Mouse (Mus musculus): ENCODE measurements around the gene Serpinb9b.

Gene Serpinb9b

DNA sequence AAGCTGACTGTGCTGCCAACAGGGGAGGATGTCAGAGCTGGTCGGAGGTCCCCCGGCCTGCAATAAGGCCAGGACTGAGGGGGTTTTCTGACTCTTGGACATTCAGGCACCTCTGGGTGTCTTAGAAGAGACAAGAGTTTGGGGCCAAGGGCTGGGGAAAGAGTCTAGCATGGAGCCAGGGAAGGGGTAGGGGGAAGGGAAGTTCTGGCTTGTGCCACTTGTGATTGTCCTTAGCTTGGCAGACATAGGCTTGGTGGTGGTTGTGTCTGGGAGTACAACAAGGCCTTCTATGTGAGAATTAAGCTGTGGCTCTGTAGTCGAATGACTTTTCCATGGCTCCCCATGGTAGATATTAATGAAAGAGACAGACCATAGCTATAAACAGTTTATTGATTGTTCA is 16.3 kb downstream of the Serpinb9b start:
- in situ Hi-C loops (cut with MboI, MseI), result no loop called here

DNA sequence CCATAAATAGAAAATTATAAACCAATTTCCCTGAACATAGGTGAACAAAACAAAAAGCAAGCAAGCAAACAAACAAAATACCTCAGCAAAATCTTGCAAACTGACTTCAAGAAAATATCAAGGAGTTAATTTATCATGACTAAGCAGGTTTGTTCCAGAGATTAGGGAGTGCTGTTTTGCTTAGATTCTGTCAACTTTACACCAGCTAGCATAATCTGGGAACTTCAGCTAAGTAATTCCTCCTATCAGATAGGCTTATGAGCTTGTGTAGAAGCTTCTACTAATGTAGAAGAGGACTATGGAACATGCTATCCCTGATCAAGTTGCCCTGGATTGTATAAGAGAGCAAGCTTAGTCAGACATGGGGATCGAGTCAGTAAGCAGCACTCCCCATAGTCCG is 20.0 kb downstream of the Serpinb9b start:
- in situ Hi-C loops (cut with MboI, MseI), result no loop called here

DNA sequence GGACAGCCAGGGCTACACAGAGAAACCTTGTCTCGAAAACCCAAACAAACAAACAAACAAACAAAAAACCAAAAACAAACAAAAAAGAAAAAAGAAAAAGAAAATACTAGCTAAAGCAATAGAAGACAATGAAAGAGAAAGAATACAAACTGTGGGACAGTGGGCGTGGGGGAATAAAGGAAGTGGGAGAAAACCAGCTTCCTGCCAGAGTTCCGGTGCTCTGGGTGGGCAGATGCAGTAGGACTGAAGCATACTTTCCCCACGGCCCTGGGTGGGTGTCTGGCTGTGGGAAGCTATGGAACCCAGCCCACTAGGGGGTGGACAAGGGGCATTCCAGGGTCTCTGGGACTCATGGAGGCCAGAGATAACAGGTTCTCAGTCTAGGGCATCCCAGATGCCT is 21.0 kb downstream of the Serpinb9b start:
- in situ Hi-C loops (cut with MboI, MseI), result no loop called here

DNA sequence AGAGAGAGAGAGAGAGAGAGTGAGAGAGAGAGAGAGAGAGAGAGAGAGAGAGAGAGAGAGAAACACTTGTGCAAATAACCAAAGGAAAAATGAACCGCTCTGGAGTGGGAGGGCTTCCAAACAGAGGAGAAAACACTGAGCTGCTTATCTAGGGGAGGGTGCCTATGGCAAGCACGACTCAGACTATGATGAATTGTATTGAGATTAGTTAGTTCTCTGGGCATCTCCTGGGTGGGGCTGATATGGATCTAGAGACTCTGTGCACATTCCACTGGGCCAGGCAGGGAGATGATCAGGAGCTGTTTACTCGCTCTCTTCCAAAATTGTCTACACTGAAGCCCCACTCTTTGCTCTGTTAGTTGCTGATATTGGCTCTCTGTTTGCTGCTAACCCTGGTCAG is 24.5 kb downstream of the Serpinb9b start:
- in situ Hi-C loops (cut with MboI, MseI), result no loop called here

DNA sequence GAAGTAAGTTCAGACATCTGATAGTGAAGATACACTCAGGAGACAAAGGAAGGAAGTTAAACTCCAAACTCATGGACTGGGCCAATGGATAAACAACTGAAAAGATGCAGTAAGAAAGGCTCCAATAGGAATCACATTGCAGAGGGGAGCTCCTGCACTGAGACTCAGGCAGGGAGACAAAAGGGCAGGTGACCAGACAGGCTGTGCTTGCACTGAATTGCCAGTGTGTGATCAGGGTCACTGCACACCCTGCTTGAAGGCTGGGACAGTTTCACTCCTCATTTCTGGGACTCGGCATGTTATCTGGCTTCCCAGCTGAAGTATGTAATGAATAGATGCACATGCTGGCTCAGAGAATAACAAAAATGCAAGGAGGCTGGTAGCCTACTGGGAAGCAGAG is 35.8 kb downstream of the Serpinb9b start:
- in situ Hi-C loops (cut with MboI, MseI), result no loop called here

GRCm38 (mm10) chr13:33067387-33067977 is 40.3 kb downstream of the Serpinb9b start:
- in situ Hi-C loops (cut with MboI, MseI), result no loop called here

DNA sequence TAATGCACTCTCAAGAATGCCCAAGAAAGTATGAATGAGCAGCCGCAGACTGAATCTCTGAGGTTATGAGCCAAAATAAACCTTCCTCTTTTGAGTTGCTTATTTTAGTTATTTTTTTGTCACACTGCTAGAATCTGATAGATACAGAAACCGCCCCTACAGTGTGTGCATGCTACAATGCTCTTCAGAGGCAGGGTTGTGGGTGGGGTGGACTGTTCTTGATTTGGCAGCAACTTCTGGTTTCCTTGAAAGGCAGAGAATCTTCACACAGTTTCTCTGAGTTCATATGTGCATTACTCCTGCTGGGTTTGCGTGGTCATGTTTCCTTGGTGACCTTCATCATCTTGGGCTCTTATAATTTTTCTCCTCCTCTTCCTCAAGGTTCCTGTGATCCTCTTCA is 40.9 kb downstream of the Serpinb9b start:
- in situ Hi-C loops (cut with MboI, MseI), result no loop called here

DNA sequence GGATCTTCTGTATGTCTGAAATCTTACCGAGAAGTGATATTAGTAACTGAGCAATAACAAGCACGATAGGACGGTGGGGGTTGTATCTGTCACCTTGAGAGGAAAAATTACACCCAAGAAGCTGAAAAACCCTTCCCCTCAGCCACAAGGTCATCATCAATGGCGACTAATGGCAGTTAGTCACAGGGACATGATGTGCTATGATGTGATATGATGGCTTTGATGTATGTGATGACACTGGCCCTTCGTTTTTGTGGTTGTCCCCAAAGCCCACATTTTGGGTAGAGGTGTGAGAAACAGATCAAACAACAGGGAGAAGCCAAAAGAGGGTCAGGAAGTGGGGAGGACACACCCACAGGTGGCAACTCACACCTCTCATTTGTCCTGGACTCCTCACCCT is 44.6 kb downstream of the Serpinb9b start:
- in situ Hi-C loops (cut with MboI, MseI), result loop anchor here (5.0 kb wide), 1 partner anchor 64 kb away; no protein-coding TSS in a partner anchor

DNA sequence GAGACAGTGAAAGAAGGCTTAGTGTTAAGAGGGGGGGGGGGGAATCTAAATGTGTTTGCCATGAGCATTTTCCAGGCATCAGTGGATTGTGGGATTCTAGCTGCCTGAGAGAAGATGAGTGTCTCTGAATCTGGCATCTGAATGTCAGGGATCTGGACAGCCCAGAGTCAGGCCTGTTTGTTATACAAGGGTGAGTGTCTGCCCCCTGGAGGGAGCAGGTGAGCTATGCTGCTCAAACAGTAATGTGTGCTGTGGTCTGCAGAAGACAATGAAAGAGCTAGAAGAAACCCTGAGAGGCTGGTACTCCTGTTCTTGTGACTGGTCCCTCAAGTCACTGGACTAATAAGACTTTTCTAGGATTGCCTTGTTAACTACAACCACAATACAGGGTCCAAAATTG is 46.8 kb downstream of the Serpinb9b start:
- in situ Hi-C loops (cut with MboI, MseI), result loop anchor here (5.0 kb wide), 1 partner anchor 67 kb away; no protein-coding TSS in a partner anchor

- in situ Hi-C loops (cut with MboI, MseI), result loop anchor here (5.0 kb wide), 1 partner anchor 174 kb away; no protein-coding TSS in a partner anchor
Measured at GRCm38 (mm10) chr13:33076247-33076646, 49.0 kb downstream of the Serpinb9b start.

DNA sequence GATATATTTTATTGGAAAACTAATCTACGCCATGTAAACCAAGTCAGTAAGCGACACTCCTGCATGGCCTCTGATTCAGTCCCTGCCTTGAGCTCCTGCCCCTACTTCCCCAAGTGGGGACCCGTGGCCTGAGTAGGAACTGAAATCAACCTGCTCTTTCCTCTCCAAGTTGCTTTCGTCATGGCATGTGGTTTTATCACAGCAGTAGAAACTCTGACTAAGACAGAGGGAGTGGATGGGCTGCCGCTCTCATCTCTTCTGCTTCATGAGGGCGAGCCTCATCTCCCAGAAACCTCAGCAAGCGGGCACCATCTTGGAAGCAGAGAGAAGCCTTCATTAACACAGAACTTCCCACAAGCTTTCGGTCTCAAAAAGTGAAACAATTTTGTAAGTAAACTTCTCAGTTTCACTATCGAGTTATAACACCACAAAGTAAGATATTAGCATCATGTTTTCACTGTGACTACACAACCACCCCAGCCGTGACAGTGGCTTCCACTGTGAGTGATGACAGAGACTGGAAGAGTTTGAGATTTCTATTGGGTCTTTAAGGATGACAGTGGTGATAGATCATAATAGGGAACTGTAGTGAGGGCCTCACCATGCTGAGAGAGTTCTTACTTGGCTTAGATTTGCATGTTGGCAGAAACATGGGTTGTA is 49.9 kb downstream of the Serpinb9b start:
- in situ Hi-C loops (cut with MboI, MseI), result loop anchor here (5.0 kb wide), 1 partner anchor 175 kb away; no protein-coding TSS in a partner anchor

DNA sequence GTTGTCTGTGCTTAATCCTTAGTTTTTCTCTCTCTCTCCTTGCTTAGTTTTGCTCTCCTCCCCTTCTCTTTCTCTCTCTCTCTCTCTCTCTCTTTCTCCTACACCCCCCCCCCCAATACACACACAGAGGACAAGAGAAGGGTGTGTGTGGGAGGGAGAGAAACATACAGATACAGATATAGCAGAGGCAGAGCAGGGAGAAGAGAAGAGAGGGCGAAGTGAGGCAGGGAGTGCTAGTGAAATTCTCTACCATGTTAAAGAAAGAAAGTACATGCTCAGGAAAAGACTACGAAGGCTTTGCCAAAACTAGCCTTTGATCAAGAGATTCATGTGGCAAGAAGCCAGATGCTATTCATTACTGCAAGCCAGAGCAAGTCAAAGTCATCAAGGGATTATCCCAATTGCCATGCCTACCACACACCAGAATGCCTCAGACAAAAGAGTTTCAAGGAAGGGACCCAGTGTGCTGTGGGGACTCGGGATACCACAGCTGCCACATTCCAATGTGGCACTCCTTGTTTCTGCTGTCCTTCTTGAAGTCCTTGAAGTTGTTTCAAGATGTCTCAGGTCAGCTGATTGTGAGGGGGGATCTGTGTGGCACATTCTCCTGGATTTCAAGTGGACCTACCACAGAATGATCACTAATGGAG is 51.0 kb downstream of the Serpinb9b start, which contains the start of gene Serpinb1b:
Serpinb1b (plus strand) TSS at position 520 of the 650 bp plus-strand sequence.
- in situ Hi-C loops (cut with MboI, MseI), result loop anchor here (5.0 kb wide), 1 partner anchor 176 kb away; no protein-coding TSS in a partner anchor

- in situ Hi-C loops (cut with MboI, MseI), result loop anchor here (5.0 kb wide), 1 partner anchor 177 kb away; no protein-coding TSS in a partner anchor
Measured at GRCm38 (mm10) chr13:33079391-33079790, 52.2 kb downstream of the Serpinb9b start.

GRCm38 (mm10) chr13:33080356-33080755 is 53.1 kb downstream of the Serpinb9b start:
- in situ Hi-C loops (cut with MboI, MseI), result no loop called here

- in situ Hi-C loops (cut with MboI, MseI), result no loop called here
Measured at GRCm38 (mm10) chr13:33083834-33084233, 56.6 kb downstream of the Serpinb9b start.

DNA sequence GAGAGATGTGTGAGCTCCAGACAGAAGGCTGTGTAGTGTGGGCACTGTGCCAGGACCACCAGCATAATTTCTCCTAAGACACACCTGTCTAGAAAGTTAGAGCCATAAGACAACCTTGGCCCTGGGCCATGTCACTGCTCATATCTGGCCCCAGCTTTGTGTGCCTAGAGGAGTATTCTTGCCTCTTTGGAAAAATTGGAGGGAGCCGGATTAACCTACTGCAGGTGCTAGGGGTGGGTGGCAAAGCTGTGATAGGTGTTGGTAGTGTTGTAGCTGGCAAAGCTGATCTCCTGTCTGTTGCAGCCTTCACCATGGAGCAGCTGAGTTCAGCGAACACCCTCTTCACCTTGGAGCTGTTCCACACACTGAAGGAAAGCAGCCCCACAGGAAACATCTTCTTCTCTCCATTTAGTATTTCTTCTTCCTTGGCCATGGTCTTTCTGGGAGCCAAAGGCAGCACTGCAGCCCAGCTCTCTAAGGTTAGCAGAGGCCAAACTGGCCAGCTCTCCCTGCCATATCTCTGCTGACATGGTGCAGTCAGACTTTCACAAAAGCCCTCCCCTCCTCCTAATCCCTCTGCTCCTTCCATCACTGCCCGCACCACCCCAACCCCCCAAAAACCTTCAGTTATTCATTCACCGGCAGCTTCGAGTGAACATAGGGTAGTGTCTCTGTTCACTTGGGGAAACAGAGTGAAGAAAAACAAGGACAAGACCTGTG is 57.9 kb downstream of the Serpinb9b start:
- in situ Hi-C loops (cut with MboI, MseI), result no loop called here

GRCm38 (mm10) chr13:33085695-33086432 is 58.6 kb downstream of the Serpinb9b start:
- in situ Hi-C loops (cut with MboI, MseI), result no loop called here

- in situ Hi-C loops (cut with MboI, MseI), result no loop called here
Measured at GRCm38 (mm10) chr13:33089566-33089965, 62.4 kb downstream of the Serpinb9b start.

DNA sequence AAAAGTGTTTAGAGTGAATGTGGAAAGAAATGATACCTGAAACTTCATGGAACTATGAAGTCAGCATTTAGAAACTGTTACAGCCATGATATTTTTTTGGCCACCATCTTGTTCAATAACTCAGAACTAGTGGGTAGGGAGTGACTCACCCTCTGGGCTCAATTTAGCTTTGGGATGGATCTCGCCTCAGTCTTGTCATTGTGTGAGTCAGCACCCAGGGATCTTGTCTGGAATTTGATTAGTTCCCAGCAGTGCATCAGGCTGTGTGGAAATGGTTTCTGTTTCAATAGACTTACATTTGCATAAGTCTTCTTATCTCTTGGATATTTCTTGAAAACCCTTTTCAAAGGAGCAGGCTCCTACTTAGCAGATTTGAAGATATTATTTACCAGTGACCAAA is 63.3 kb downstream of the Serpinb9b start:
- in situ Hi-C loops (cut with MboI, MseI), result loop anchor here (10.0 kb wide), 1 partner anchor 1766 kb away; no protein-coding TSS in a partner anchor

DNA sequence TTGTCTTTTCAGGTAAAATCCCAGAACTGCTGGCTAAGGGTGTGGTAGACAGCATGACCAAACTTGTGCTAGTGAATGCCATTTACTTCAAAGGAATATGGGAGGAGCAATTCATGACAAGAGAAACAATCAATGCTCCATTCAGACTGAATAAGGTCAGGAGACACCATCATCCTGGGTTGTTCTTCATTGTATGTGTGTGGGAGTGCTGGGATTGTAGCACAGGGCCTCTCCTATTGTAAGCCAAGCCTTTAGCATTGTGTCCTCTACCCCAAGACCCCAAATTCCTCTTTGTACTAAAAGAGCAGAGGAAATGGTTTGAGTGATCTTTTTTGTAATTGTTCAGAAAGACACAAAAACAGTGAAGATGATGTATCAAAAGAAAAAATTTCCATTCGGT is 64.1 kb downstream of the Serpinb9b start:
- in situ Hi-C loops (cut with MboI, MseI), result loop anchor here (10.0 kb wide), 1 partner anchor 1767 kb away; no protein-coding TSS in a partner anchor

All from regulatory T cell (primary cell).